Mouse (Mus musculus): ENCODE measurements around the gene Pltp. TPM values are rescaled to one million over a fixed set of nuclear protein-coding genes. Genes with fewer than 3 reads are reported as not detected.
"Not testable (repeated sequence)": the region's sequence is repeated elsewhere in the genome, so short reads cannot be mapped to it uniquely, and the experiment has no call there.

Gene Pltp
- polyA plus RNA-seq, 1 experiment from 2014 or later = 286 TPM

- WGBS = 17% methylated on average over 19 of the region's 19 CpGs
- Histone ChIP-seq H3K27ac (ENCODE audit: low read length) (peak overlapping the region; percentile 35), H3K27me3 (replicated peaks; ENCODE audit: insufficient read depth, low read length) (no peaks in the 10 kb centered on the region), H3K4me1 (ENCODE audit: insufficient read depth, low read depth, low read length) (peaks cover 33% of the 10 kb centered on the region), H3K4me3 (ENCODE audit: low read depth, low read length) (peak overlapping the region; percentile 48), H3K36me3 (ENCODE audit: insufficient read depth, low read length) (no peaks in the 10 kb centered on the region), H3K4me2 (replicated peaks; ENCODE audit: low read depth, low read length) (peak overlapping the region; percentile 85), H3K9me3 (ENCODE audit: low read length) (no peaks in the 10 kb centered on the region), H3K9ac (replicated peaks; ENCODE audit: low read depth) (no peak overlapping the region)
- ATAC-seq = no peak
- no peak for DNase-seq (ENCODE audit: low spot score)
- no peak for TF ChIP-seq EP300 (IDR thresholded peaks at IDR 0.05)
- TF ChIP-seq CTCF (IDR thresholded peaks at IDR 0.05) = no peak
Measured at GRCm38 (mm10) chr2:164857842-164858553, 487 bp upstream of the Pltp start.

- Histone ChIP-seq H3K4me3 (ENCODE audit: low read depth, low read length) (peak overlapping the region; percentile 48), H3K9me3 (ENCODE audit: low read length) (no peaks in the 10 kb centered on the region), H3K27ac (ENCODE audit: low read length) (peak overlapping the region; percentile 35; the same call in 1 of the 2 replicates), H3K4me1 (ENCODE audit: insufficient read depth, low read depth, low read length) (peaks cover 26% of the 10 kb centered on the region), H3K9ac (replicated peaks; ENCODE audit: low read depth) (peak overlapping the region; percentile 24; the same call in 1 of the 2 replicates), H3K27me3 (replicated peaks; ENCODE audit: insufficient read depth, low read length) (no peaks in the 10 kb centered on the region), H3K36me3 (ENCODE audit: insufficient read depth, low read length) (no peaks in the 10 kb centered on the region; the same call in 1 of the 2 replicates), H3K4me2 (replicated peaks; ENCODE audit: low read depth, low read length) (peak overlapping the region; percentile 85)
- TF ChIP-seq CTCF (IDR thresholded peaks at IDR 0.05) = peak; percentile 25
- TF ChIP-seq EP300 (IDR thresholded peaks at IDR 0.05) = no peak
- ATAC-seq (0 out of 2 replicates have a peak, but pooled peaks have one; percentile 2), DNase-seq (ENCODE audit: low spot score) (no peak)
- WGBS = 2% methylated on average over 36 of the region's 42 CpGs
Measured at GRCm38 (mm10) chr2:164856309-164857100, 1.0 kb downstream of the Pltp start.

- not testable (repeated sequence) for H3K4me3 ChIP-seq (ENCODE audit: low read depth, low read length); H3K9ac ChIP-seq (replicated peaks; ENCODE audit: low read depth); ATAC-seq; H3K27me3 ChIP-seq (replicated peaks; ENCODE audit: insufficient read depth, low read length); DNase-seq (ENCODE audit: low spot score); H3K36me3 ChIP-seq (ENCODE audit: insufficient read depth, low read length); H3K27ac ChIP-seq (ENCODE audit: low read length); H3K9me3 ChIP-seq (ENCODE audit: low read length)
- 74% methylated on average over 5 of the region's 5 CpGs for WGBS
- Histone ChIP-seq H3K4me1 (ENCODE audit: insufficient read depth, low read depth, low read length) (peaks cover 17% of the 10 kb centered on the region), H3K4me2 (replicated peaks; ENCODE audit: low read depth, low read length) (peak overlapping the region; percentile 85; the same call in 1 of the 2 replicates)
- TF ChIP-seq CTCF (IDR thresholded peaks at IDR 0.05) = 0 out of 2 replicates have a peak, but pooled peaks have one; percentile 5
Measured at GRCm38 (mm10) chr2:164855572-164855971, 1.9 kb downstream of the Pltp start.

- Histone ChIP-seq H3K9me3 (ENCODE audit: low read length) (no peaks in the 10 kb centered on the region), H3K27ac (ENCODE audit: low read length) (no peak overlapping the region), H3K36me3 (ENCODE audit: insufficient read depth, low read length) (no peaks in the 10 kb centered on the region; the same call in 1 of the 2 replicates), H3K4me3 (ENCODE audit: low read depth, low read length) (no peak overlapping the region), H3K27me3 (replicated peaks; ENCODE audit: insufficient read depth, low read length) (no peaks in the 10 kb centered on the region), H3K4me2 (replicated peaks; ENCODE audit: low read depth, low read length) (no peak overlapping the region), H3K4me1 (ENCODE audit: insufficient read depth, low read depth, low read length) (peaks cover 4% of the 10 kb centered on the region; the same call in 1 of the 2 replicates), H3K9ac (replicated peaks; ENCODE audit: low read depth) (no peak overlapping the region)
- no peak for TF ChIP-seq EP300 (IDR thresholded peaks at IDR 0.05)
- no peak for TF ChIP-seq CTCF (IDR thresholded peaks at IDR 0.05)
- ATAC-seq (no peak), DNase-seq (ENCODE audit: low spot score) (no peak)
- WGBS = 60% methylated on average over 8 of the region's 8 CpGs
Measured at GRCm38 (mm10) chr2:164850061-164850460, 7.5 kb downstream of the Pltp start.

GRCm38 (mm10) chr2:164845782-164846181 lies 11.7 kb downstream of the Pltp start:
- WGBS = 60% methylated on average over 3 of the region's 3 CpGs
- H3K27ac ChIP-seq (ENCODE audit: low read length) = no peak overlapping the region
- no peaks in the 10 kb centered on the region for H3K4me1 ChIP-seq (ENCODE audit: insufficient read depth, low read depth, low read length)
- H3K9me3 ChIP-seq (ENCODE audit: low read length) = no peaks in the 10 kb centered on the region
- ATAC-seq (no peak), DNase-seq (ENCODE audit: low spot score) (no peak)
- no peak overlapping the region for H3K4me2 ChIP-seq (replicated peaks; ENCODE audit: low read depth, low read length)
- no peak overlapping the region for H3K9ac ChIP-seq (replicated peaks; ENCODE audit: low read depth)
- no peaks in the 10 kb centered on the region for H3K27me3 ChIP-seq (replicated peaks; ENCODE audit: insufficient read depth, low read length)
- H3K36me3 ChIP-seq (ENCODE audit: insufficient read depth, low read length) = no peaks in the 10 kb centered on the region
- H3K4me3 ChIP-seq (ENCODE audit: low read depth, low read length) = no peak overlapping the region
- TF ChIP-seq CTCF (IDR thresholded peaks at IDR 0.05) (peak; percentile 61), EP300 (IDR thresholded peaks at IDR 0.05) (no peak)

GRCm38 (mm10) chr2:164835164-164835563 lies 22.3 kb downstream of the Pltp start:
- DNase-seq (ENCODE audit: low spot score) (no peak), ATAC-seq (no peak)
- TF ChIP-seq EP300 (IDR thresholded peaks at IDR 0.05) = no peak
- TF ChIP-seq CTCF (IDR thresholded peaks at IDR 0.05) = no peak
- WGBS = 95% methylated on average over 4 of the region's 4 CpGs
- no peak overlapping the region; the same call in 1 of the 2 replicates for H3K4me2 ChIP-seq (replicated peaks; ENCODE audit: low read depth, low read length)
- H3K27ac ChIP-seq (ENCODE audit: low read length) = no peak overlapping the region
- no peak overlapping the region for H3K9ac ChIP-seq (replicated peaks; ENCODE audit: low read depth)
- H3K36me3 ChIP-seq (ENCODE audit: insufficient read depth, low read length) = peaks cover 20% of the 10 kb centered on the region
- no peak overlapping the region for H3K4me3 ChIP-seq (ENCODE audit: low read depth, low read length)
- no peaks in the 10 kb centered on the region for H3K27me3 ChIP-seq (replicated peaks; ENCODE audit: insufficient read depth, low read length)
- peaks cover 12% of the 10 kb centered on the region for H3K4me1 ChIP-seq (ENCODE audit: insufficient read depth, low read depth, low read length)
- no peaks in the 10 kb centered on the region for H3K9me3 ChIP-seq (ENCODE audit: low read length)
